Mouse (Mus musculus): ENCODE data around the gene Them7. TPM values are rescaled to one million over a fixed set of nuclear protein-coding genes. Genes with fewer than 3 reads are reported as not detected.

Gene Them7
- polyA plus RNA-seq, 1 experiment from 2014 or later, result 0.06 TPM

DNA sequence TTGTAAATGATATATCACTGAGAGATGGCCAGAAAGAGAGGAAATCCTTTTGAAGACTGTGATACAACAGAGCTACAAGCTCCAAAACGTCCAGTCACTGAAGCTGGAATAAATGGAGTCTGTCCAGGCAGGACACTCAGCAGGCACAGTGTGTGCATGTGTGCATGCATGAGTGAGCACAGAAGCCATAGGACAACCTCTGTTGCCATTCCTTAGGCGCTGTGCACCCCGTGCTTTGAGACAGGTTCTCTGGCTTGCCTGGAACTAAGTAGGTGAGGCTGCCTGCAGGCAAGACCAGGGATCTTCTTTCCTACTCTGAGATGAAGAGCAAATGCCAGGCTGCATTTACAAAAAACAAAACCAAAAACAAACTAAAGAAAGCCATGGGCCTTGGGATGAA lies 160.9 kb downstream of the Them7 start:
- H3K27me3 ChIP-seq (ENCODE audit: control insufficient read depth, insufficient read depth, low read length), result no peaks in the 10 kb centered on the region
- no peak overlapping the region for H3K4me3 ChIP-seq (ENCODE audit: low read depth, low read length)
- DNase-seq (ENCODE audit: low spot score), result no peak
- no peak overlapping the region for H3K9ac ChIP-seq (ENCODE audit: low read length)
- no peaks in the 10 kb centered on the region for H3K36me3 ChIP-seq (ENCODE audit: control insufficient read depth, insufficient read depth, low read length)
- 76% methylated on average over 3 of the region's 3 CpGs for WGBS
- H3K4me2 ChIP-seq (replicated peaks; ENCODE audit: low read depth), result no peak overlapping the region
- no peak overlapping the region for H3K27ac ChIP-seq (replicated peaks)
- H3K4me1 ChIP-seq (replicated peaks; ENCODE audit: control insufficient read depth, insufficient read depth), result no peaks in the 10 kb centered on the region
- TF ChIP-seq CTCF (IDR thresholded peaks at IDR 0.05; ENCODE audit: low read depth), result no peak
- no peak for TF ChIP-seq EP300 (optimal IDR thresholded peaks at IDR 0.05)
- no peak for ATAC-seq (ENCODE audit: low FRiP score, low TSS enrichment)
- no peaks in the 10 kb centered on the region for H3K9me3 ChIP-seq (ENCODE audit: control insufficient read depth, low read length)

DNA sequence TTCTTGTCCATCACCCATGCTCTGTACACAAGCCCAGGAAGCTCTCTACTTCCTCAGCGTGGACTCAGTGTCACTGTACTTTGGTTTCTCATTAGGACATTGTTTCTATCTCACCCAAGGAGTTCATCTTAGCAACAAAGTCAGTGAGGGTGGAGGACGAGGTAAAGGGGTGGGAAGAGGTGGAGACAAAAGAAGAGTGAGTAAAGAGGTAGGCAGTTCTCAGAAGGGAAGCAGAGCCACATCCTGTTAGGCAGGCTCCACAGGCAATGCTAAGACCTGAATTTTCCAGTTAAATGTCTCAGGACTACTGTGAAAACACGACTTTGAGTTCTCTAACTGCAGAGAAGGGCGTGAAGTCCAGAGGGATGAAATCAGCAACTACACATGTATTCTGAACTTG lies 162.3 kb downstream of the Them7 start:
- TF ChIP-seq EP300 (optimal IDR thresholded peaks at IDR 0.05), result no peak
- Histone ChIP-seq H3K27ac (replicated peaks) (peak overlapping the region; percentile 63), H3K4me3 (ENCODE audit: low read depth, low read length) (no peak overlapping the region), H3K4me1 (replicated peaks; ENCODE audit: control insufficient read depth, insufficient read depth) (no peaks in the 10 kb centered on the region), H3K36me3 (ENCODE audit: control insufficient read depth, insufficient read depth, low read length) (peaks cover 4% of the 10 kb centered on the region; the same call in 1 of the 2 replicates), H3K4me2 (replicated peaks; ENCODE audit: low read depth) (no peak overlapping the region), H3K27me3 (ENCODE audit: control insufficient read depth, insufficient read depth, low read length) (no peaks in the 10 kb centered on the region), H3K9me3 (ENCODE audit: control insufficient read depth, low read length) (no peaks in the 10 kb centered on the region), H3K9ac (ENCODE audit: low read length) (no peak overlapping the region)
- DNase-seq (ENCODE audit: low spot score) (no peak), ATAC-seq (ENCODE audit: low FRiP score, low TSS enrichment) (no peak; the same call in 1 of the 2 replicates)
- WGBS, result 78% methylated on average over 4 of the region's 4 CpGs

GRCm38 (mm10) chr2:105389007-105389890 lies 165.1 kb downstream of the Them7 start:
- Histone ChIP-seq H3K9ac (ENCODE audit: low read length) (no peak overlapping the region), H3K36me3 (ENCODE audit: control insufficient read depth, insufficient read depth, low read length) (peaks cover 9% of the 10 kb centered on the region; the same call in 1 of the 2 replicates), H3K4me2 (replicated peaks; ENCODE audit: low read depth) (no peak overlapping the region), H3K4me1 (replicated peaks; ENCODE audit: control insufficient read depth, insufficient read depth) (no peaks in the 10 kb centered on the region), H3K27ac (replicated peaks) (no peak overlapping the region), H3K9me3 (ENCODE audit: control insufficient read depth, low read length) (no peaks in the 10 kb centered on the region), H3K27me3 (ENCODE audit: control insufficient read depth, insufficient read depth, low read length) (no peaks in the 10 kb centered on the region), H3K4me3 (ENCODE audit: low read depth, low read length) (no peak overlapping the region)
- ATAC-seq (ENCODE audit: low FRiP score, low TSS enrichment) (no peak), DNase-seq (ENCODE audit: low spot score) (no peak)
- TF ChIP-seq EP300 (optimal IDR thresholded peaks at IDR 0.05) (no peak), CTCF (IDR thresholded peaks at IDR 0.05; ENCODE audit: low read depth) (no peak)
- WGBS, result 82% methylated on average over 17 of the region's 17 CpGs

DNA sequence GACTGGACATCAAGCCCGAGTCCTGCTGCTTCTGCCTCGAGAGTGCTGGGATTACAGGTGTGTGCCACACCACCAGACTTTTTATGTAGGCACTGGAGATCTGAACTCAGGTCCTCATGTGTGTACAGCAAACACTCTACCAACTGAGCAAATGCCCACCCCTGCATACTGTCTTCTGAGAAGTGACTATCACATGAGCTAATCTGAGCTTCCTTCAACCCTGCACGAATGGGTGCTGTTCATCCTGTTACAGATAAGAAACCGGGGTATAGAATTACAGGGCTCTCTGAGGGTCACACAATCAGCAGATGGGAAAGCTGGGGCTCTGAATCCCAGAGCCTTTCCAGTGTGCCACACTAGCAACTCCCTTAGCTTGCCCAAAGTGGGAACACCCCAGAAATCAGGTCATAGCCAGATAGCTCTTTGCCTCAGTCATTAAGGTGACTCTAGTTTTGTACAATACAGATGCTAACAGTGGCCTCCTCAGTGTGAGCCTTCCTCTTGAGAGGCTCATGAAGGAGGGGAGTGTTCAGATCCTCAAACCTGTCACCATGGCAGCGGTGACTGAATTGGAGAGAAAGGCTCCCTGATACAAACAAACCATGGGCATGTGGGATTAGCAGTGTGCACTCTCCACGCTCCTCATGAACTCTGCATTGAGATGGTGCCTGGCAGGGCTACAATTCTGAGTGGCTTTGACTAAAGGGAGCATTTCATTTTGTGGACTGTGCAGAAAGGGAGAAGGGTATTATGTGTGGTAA lies 166.7 kb downstream of the Them7 start:
- no peaks in the 10 kb centered on the region for H3K9me3 ChIP-seq (ENCODE audit: control insufficient read depth, low read length)
- H3K36me3 ChIP-seq (ENCODE audit: control insufficient read depth, insufficient read depth, low read length), result peaks cover 9% of the 10 kb centered on the region; the same call in 1 of the 2 replicates
- WGBS, result 73% methylated on average over 6 of the region's 6 CpGs
- no peaks in the 10 kb centered on the region for H3K4me1 ChIP-seq (replicated peaks; ENCODE audit: control insufficient read depth, insufficient read depth)
- no peak overlapping the region for H3K4me3 ChIP-seq (ENCODE audit: low read depth, low read length)
- H3K9ac ChIP-seq (ENCODE audit: low read length), result no peak overlapping the region
- H3K4me2 ChIP-seq (replicated peaks; ENCODE audit: low read depth), result no peak overlapping the region
- H3K27ac ChIP-seq (replicated peaks), result no peak overlapping the region
- TF ChIP-seq CTCF (IDR thresholded peaks at IDR 0.05; ENCODE audit: low read depth) (no peak), EP300 (optimal IDR thresholded peaks at IDR 0.05) (no peak)
- H3K27me3 ChIP-seq (ENCODE audit: control insufficient read depth, insufficient read depth, low read length), result no peaks in the 10 kb centered on the region
- no peak for ATAC-seq (ENCODE audit: low FRiP score, low TSS enrichment)
- DNase-seq (ENCODE audit: low spot score), result no peak

DNA sequence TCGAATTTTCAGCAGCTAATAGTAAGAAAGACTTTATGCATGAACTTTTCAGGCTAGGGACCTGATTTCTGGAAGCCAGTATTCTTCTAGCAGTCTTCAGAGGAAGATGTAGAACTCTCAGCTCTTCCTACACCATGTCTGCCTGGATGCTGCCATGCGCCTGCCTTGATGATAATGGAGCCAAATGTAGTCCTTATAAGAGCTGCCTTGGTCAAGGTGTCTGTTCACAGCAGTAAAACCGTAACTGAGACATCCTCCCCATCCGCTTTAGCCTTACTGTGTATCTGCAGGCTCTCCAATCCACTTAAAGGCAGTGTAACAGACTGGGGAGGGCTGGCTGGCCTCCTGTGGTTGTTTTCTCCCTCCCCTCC lies 167.3 kb downstream of the Them7 start:
- H3K4me2 ChIP-seq (replicated peaks; ENCODE audit: low read depth), result no peak overlapping the region
- no peak overlapping the region for H3K9ac ChIP-seq (ENCODE audit: low read length)
- ATAC-seq (ENCODE audit: low FRiP score, low TSS enrichment) (no peak), DNase-seq (ENCODE audit: low spot score) (no peak)
- H3K4me3 ChIP-seq (ENCODE audit: low read depth, low read length), result no peak overlapping the region
- H3K36me3 ChIP-seq (ENCODE audit: control insufficient read depth, insufficient read depth, low read length), result peaks cover 9% of the 10 kb centered on the region; the same call in 1 of the 2 replicates
- 95% methylated on average over 4 of the region's 4 CpGs for WGBS
- H3K4me1 ChIP-seq (replicated peaks; ENCODE audit: control insufficient read depth, insufficient read depth), result no peaks in the 10 kb centered on the region
- H3K9me3 ChIP-seq (ENCODE audit: control insufficient read depth, low read length), result no peaks in the 10 kb centered on the region
- H3K27me3 ChIP-seq (ENCODE audit: control insufficient read depth, insufficient read depth, low read length), result no peaks in the 10 kb centered on the region
- no peak overlapping the region for H3K27ac ChIP-seq (replicated peaks)
- TF ChIP-seq EP300 (optimal IDR thresholded peaks at IDR 0.05), result no peak
- no peak for TF ChIP-seq CTCF (IDR thresholded peaks at IDR 0.05; ENCODE audit: low read depth)

DNA sequence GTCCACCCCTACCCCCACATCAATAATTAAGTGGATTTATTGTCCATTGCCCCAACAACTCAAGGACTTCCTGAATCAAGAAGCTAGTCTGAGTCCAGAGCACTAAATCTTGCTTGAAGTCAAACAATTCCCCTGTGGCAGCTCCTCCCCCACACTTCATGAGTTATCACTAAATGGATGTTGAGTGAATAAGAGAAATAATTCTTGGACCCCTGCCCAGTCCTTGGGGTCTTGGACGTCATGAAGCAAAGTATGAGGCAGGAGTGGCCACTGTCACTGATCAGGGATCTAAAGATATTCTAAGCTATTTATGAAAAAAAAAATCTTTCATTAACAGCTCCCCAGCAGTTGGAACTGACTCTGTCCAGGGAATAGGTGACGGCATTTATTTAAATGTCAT lies 168.4 kb downstream of the Them7 start:
- ATAC-seq (ENCODE audit: low FRiP score, low TSS enrichment), result no peak
- Histone ChIP-seq H3K9me3 (ENCODE audit: control insufficient read depth, low read length) (no peaks in the 10 kb centered on the region), H3K9ac (ENCODE audit: low read length) (no peak overlapping the region), H3K27ac (replicated peaks) (no peak overlapping the region), H3K4me3 (ENCODE audit: low read depth, low read length) (no peak overlapping the region), H3K4me1 (replicated peaks; ENCODE audit: control insufficient read depth, insufficient read depth) (peaks cover 8% of the 10 kb centered on the region), H3K36me3 (ENCODE audit: control insufficient read depth, insufficient read depth, low read length) (peaks cover 9% of the 10 kb centered on the region; the same call in 1 of the 2 replicates), H3K4me2 (replicated peaks; ENCODE audit: low read depth) (no peak overlapping the region), H3K27me3 (ENCODE audit: control insufficient read depth, insufficient read depth, low read length) (no peaks in the 10 kb centered on the region)
- 53% methylated on average over 2 of the region's 2 CpGs for WGBS
- DNase-seq (ENCODE audit: low spot score), result no peak
- TF ChIP-seq CTCF (IDR thresholded peaks at IDR 0.05; ENCODE audit: low read depth), result no peak
- TF ChIP-seq EP300 (optimal IDR thresholded peaks at IDR 0.05), result no peak

All from stomach, postnatal 0 days (tissue).